Mouse (Mus musculus) frontal cortex, postnatal 10 days (tissue): ENCODE measurements around the gene Gm10188.

Experiments
- DNase-seq, 2 experiments: peaks; one replicate each; pipeline ENCODE4 v3.0.0; 2022; ENCODE audit warnings: low spot score in 2 of 2, mixed read lengths in 1 of 2

Gene Gm10188

GRCm38 (mm10) chr1:132226297-132227080 lies 3.1 kb downstream of the Gm10188 start:
- no peak for DNase-seq

DNA sequence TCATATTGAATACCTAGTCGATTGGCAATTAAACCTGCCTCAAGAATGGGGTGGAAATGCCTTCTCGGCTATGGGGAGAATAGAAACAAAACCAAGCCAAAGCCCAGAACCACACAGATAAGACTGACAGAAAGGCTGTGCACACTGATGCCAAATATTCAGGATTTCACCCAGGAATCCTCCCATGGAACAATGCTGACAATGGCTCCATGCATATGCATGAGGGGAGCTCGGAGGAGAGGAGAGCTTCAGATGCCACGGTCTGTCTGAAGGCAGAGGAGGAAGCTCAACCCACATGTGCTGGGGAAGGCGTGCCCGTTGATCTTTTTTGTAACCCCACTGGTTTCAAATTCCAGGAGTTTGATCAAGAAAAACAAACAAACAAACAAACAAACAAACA lies 7.4 kb downstream of the Gm10188 start:
- DNase-seq: no peak

GRCm38 (mm10) chr1:132221627-132222026 lies 7.9 kb downstream of the Gm10188 start:
- DNase-seq: no peak

DNA sequence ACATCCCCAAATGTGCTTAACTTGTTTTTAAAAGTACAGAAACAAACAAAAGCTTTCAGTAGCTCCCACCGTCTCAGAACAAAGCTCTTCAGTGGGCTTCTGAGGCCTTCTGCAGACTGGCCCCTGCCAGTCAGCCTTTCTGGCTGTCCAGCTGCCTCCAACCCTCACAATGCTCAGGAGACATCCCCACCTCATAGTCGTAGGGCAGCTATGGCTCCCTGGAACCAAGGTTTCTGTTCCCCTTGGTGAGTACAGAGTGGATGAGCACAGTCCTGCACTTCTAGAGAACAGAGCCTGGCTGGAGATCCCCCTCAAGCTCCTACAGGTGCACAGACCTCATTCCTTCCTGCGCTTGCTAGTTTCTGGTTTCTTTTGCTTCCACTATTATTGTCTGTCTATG lies 13.3 kb downstream of the Gm10188 start:
- DNase-seq: no peak

DNA sequence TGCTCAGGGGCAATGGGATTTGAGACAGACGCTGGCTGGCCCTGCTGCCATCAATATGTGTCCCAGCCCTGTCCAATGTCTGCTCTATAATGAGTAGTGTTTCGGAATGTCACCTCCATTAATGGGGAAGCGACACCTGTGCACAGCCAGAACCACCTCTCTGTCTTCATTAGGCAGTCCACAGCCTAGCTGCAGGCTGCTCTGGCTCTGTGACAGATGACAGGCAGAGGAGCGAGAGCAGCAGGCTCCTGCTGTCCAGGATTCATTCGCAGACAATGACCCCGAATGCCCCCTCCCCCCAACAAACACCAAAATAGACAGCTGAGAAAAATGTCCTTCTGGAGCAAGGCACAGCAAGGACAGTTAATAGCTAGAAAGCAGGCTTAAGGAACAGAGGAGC lies 16.5 kb downstream of the Gm10188 start:
- DNase-seq: no peak

GRCm38 (mm10) chr1:132212218-132212617 lies 17.3 kb downstream of the Gm10188 start:
- DNase-seq: peak; percentile 83 to 87

DNA sequence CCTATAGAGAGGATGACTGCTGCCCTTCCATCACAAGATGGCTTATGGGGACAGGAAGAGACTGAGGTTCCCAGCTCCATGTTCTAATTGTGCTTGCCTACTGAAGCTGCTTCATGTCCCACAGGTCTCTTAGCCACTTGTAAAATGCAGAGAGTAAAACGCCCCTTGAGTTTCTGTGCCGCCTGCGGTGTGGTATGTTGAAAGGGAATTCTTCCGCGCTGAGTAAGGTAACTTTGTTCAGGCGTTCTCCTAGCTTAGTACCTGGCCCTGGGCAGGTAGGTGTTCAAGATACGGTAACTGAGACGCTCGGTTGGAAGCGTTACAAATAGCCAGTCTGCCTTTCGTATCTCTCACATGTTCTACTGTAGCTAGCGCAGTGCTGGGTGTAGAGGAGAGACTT lies 17.9 kb downstream of the Gm10188 start:
- DNase-seq: no peak

- no peak for DNase-seq
Observed at GRCm38 (mm10) chr1:132210922-132211321, 18.6 kb downstream of the Gm10188 start.

DNA sequence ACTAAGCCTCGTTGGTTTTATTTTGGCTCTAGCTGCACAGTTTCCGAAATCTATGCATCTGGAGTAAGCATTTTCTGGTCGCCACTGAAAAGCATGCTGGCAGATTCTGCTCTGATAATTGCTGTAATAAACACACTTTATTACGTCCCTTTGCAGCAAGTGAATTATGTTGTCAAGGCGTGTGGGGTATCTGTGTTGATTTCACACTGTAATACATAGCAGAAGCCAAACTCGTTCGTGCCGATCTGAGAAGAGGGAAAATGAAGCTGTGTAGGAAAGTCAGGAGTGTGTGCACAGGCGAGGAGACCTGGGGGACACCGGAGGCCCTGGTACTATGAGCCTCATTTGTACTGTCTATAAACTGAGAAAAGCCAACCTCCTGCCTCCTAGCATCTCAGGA lies 20.2 kb downstream of the Gm10188 start:
- no peak for DNase-seq

DNA sequence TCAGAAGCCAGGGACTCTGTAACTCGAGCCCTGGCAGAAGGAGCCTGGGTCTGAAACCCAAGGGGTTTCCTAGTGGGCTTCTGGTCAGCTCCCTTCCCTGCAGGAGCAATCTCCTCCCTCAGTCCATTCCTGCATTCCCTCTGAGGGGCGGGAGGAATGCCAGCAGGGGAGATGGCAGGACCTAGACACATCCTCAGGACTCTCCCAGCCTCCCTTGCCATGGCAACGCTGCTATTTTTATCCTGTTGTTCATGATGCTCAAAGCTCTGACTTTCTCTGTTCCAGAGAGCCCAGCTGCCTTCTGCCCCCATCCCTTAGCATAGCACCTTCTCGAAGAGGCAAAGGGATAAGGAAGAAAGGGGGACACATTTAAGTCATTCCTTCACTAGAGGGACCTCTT lies 21.4 kb downstream of the Gm10188 start:
- peak; percentile 61 to 62 for DNase-seq

- no peak for DNase-seq
Observed at GRCm38 (mm10) chr1:132206828-132207227, 22.7 kb downstream of the Gm10188 start.

- no peak for DNase-seq
Observed at GRCm38 (mm10) chr1:132205958-132206357, 23.6 kb downstream of the Gm10188 start.

- no peak for DNase-seq
Observed at GRCm38 (mm10) chr1:132202771-132203170, 26.8 kb downstream of the Gm10188 start.

GRCm38 (mm10) chr1:132201936-132202335 lies 27.6 kb downstream of the Gm10188 start:
- no peak for DNase-seq

GRCm38 (mm10) chr1:132201511-132201860 lies 28.1 kb downstream of the Gm10188 start:
- peak in 1 of 2 experiments; percentile 19 for DNase-seq

DNA sequence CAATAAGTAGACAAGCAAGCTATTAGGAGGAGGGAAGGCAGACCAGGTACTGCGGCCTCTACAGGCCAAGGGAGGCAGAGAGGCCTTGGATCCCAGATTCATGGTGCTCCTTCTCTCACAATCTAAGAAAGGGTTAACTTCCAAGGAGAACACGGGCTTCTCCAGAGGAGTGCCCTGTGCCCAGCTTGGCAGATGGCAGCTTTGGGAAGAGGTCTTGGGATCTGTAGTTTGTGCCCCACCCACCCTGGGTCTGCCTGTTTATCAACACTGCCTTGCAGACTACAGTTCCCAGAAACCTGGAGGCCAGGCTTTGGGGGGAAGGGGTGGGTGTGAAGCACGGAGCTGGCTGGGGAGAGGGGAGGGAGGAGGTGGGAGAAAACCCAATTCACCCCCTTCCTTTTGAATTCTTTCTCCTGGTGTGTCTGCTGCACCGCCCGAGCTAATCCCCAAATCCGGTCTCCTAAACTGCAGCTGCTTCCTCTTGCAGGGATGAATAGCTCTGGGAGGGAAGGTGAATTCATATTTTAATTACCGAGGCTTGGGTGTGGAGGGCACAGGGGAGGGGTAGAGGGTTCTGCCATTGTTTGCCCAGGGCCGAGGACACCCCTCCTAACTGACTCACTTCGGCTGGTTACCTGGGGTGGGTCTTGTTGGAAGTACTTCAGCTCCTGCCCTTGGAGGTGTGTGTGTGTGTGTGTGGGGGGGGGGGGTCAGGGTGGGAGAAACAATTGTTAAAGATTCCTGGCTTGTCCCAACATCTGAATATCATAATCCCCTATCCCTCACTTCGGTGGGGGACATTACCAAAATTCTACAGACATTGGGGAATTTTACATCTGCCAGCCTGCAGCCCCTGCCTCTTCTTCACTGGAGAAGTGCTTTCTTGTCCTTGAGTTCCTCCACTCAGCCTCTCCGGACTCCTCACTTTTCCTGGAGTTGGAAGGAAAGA lies 28.7 kb downstream of the Gm10188 start:
- DNase-seq: peak; percentile 79 to 92

DNA sequence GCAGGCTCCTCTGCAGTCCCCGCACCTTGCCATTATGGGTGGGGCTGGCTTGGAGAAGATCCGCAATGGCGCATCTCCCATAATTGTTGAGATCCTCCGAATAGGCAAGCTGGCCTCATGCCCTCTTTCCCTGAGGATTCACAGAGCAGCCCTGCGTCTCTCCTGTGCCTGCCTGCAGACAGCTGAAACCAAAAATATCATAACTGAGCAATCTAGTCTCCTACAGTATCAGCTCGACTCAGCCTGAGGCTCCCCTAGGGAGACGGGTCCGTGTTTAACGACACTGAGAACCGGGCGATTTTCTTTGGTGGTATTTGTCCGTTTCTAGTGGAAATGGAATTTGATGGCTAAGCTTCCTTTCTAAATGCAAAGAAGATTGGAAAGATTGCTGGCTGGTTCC lies 29.6 kb downstream of the Gm10188 start:
- DNase-seq: peak in 1 of 2 experiments; percentile 31

DNA sequence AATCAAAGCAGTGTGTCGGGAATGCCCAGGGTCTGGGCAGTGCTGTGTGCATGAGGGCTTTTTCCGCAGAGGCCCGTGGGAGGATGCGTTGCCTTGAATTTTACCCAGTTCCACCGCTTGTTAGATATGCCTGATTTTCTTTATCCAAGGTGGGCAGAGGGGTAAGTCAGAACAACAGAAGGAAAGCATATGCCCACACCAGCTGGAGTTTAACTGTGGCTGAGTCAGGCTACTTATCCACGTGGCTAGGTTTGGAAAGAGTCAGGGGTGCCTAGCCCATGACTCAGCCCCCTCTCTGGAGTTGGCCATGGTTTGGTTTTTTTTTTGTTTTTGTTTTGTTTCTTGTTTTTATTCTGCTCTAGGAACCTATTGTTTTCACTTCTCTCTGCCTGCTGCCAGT lies 30.3 kb downstream of the Gm10188 start:
- no peak for DNase-seq

DNA sequence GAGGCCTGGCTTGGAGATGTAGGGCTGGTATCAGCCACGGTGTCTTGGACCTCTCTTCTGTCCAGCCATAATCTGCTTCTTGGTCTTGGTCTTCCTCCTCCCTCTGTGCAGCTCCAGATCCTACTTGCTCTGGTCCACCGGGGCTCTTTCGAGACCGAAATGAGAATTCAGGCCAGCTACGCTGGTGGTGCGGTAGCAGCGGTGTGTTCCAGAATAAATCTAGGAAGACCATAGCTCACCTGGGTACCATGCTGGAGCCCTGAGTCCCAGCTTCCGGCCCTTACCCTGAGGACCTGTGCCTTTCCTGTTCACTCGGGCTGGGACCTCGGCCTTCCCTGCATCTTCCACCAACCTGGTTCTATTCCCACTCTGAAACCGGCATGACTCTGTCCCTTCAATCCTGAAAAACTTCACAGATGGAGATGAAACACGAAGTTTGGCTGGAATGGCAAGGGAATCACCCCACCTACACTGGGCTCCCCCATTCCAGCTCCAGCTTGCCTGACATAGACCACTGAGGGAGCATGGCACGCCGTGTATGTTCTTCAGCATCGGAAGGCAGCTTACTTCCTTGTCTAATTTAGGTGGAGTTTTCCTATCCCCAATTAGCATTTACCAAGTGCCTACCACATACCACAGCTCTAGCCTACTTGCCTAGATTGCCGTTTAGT lies 31.0 kb downstream of the Gm10188 start:
- DNase-seq: no peak

GRCm38 (mm10) chr1:132197666-132198065 lies 31.9 kb downstream of the Gm10188 start:
- no peak for DNase-seq

GRCm38 (mm10) chr1:132196337-132196736 lies 33.2 kb downstream of the Gm10188 start:
- DNase-seq: no peak

DNA sequence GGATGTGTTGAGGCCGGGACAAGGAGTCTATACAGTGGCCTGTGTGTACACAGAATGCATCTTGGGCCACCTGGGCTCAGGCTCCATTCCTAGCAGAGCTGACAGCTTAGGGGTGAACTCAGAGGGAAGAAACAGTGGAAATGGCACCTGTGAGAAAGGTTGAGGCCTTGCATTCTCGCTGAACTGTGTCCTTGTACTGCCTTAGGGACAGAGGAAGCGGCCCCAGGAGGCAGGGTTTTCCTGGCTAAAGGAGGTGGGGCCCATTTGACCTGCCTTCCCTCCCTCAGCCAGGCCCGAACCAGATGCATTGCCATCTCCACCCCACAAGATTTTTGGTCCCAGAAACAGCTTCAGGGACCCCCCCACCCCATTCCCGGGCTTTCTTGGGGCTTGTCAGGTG lies 33.9 kb downstream of the Gm10188 start:
- no peak for DNase-seq
